Mouse (Mus musculus): ENCODE measurements around the gene 1700069L16Rik. TPM values are rescaled to one million over a fixed set of nuclear protein-coding genes. Genes with fewer than 3 reads are reported as not detected.

The 1700069L16Rik gene
- total RNA-seq, 1 experiment from 2014 or later = not detected

- ATAC-seq (ENCODE audit: extremely low read depth, insufficient number of reproducible peaks, low FRiP score, poor library complexity, severe bottlenecking) = peak; percentile 91
Observed at GRCm38 (mm10) chr5:113735345-113736112, 11.0 kb upstream of the 1700069L16Rik start, which contains the start of gene Ficd. Gene Ficd (plus strand): TSS chr5:113735803.

DNA sequence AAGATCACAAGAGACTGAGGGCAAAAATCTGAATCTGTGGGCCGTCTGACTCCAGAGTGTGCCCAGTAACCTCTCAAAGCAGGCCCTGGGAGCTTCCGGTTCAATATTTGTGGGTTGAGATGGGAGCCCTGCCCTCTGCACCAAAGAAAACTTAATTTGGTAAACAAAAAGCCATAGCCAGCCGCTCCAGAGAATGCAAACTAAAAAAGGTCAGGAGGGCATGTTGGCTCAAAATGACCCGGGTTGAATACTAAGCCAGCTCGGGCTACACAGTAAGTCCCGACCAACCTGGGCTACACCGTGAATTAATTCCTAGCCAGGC is 10.4 kb upstream of the 1700069L16Rik start:
- ATAC-seq (ENCODE audit: extremely low read depth, insufficient number of reproducible peaks, low FRiP score, poor library complexity, severe bottlenecking) = no peak

DNA sequence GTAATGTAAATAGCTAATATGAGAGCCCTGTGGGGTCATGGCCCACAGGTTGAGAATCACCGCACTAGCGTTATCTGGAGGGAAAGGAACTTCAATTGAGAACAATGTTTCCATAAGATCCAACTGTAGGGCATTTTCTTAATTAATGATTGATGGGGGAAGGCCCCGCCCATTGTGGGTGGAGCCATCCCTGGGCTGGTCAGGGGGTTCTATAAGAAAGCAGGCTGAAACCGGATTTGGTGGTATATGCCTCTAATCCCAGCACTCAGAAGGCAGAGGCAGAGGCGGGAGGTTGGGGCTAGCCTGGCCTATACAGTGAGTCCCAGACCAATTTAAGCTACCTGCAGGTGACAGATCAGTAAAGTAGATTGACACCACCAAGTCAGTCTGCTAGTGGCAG is 9.8 kb upstream of the 1700069L16Rik start:
- ATAC-seq (ENCODE audit: extremely low read depth, insufficient number of reproducible peaks, low FRiP score, poor library complexity, severe bottlenecking) = no peak

DNA sequence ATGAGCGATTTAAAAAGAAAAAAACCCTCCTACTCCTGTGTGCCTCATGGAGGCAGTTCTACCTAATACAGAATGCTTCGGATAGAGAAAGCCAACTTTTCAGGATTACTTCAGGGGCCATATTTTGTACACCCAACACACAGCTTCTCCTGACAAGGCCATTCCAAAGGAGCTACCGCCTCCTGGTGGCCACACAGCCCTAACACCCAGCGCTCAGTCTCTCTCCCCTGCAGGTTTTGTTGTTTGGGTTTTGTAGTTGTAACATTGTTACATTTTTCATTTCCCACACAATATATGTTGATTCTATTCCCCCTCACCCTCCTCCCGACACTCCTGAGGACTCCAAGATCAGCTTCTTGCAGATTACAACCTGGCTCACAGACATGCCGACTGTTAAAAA is 7.6 kb upstream of the 1700069L16Rik start:
- no peak for ATAC-seq (ENCODE audit: extremely low read depth, insufficient number of reproducible peaks, low FRiP score, poor library complexity, severe bottlenecking)

GRCm38 (mm10) chr5:113731174-113731573 is 6.6 kb upstream of the 1700069L16Rik start:
- ATAC-seq (ENCODE audit: extremely low read depth, insufficient number of reproducible peaks, low FRiP score, poor library complexity, severe bottlenecking) = no peak

DNA sequence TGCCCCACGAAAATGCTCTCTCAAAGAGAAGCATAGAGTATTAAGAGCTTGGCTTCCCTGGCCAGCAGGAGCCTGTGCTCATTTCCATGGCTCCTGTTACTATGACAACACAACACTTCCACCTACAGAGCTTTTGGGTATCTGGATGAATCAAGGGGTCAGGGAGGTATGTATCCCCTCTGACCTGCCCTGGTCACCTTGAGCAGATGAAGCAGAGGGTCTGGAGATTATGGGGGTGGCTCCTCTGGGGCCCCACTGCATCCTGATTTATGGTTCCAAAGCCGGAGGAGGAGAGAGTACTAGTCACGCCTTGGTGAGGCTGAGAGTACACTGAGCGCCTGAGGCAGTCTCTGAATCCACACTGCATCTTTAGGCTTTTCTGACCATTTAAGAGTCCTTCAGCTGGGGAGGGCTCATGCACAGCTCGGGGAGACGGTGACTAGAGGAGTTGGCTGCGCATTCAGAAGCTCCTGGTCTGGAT is 6.1 kb upstream of the 1700069L16Rik start:
- no peak for ATAC-seq (ENCODE audit: extremely low read depth, insufficient number of reproducible peaks, low FRiP score, poor library complexity, severe bottlenecking)

DNA sequence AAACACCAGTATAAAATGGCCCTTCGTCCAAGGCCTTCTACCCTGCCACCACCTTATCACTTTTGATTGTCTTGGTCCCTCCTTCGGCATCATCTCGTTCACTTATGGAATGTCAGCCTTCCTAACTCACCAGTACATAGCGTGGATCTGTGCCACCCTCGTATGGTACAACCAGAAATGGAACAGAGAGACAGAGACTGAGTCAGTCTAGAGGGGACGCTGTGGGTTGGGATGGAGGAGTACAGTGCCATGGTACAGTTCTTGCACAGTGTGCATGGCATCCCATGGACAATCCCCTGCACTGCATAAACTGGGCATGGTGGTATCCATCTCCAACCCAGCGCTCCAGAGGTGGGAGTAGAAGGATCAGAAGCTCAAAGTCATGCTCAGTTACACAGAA is 4.1 kb upstream of the 1700069L16Rik start:
- no peak for ATAC-seq (ENCODE audit: extremely low read depth, insufficient number of reproducible peaks, low FRiP score, poor library complexity, severe bottlenecking)

DNA sequence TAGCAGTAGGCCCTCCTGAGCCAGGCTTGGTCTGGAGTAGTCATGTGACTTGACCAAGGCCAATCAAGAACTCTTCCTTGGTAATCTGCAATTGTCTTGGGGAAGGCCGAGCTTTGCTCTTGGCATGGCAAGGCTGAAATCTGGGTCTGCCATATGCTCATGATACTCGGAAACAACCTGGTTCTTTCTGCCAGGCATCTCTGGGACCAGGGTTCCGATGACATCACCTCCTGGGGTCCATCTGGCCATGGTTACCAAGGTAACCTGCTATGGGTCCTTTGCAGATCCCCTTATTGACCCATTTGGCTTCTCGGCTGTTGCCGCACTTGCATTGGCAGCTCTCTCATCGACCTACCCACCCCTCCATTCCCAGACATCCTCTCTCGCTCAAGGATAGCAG is 3.4 kb upstream of the 1700069L16Rik start:
- ATAC-seq (ENCODE audit: extremely low read depth, insufficient number of reproducible peaks, low FRiP score, poor library complexity, severe bottlenecking) = no peak

- ATAC-seq (ENCODE audit: extremely low read depth, insufficient number of reproducible peaks, low FRiP score, poor library complexity, severe bottlenecking) = no peak
Observed at GRCm38 (mm10) chr5:113727238-113727637, 2.7 kb upstream of the 1700069L16Rik start.

DNA sequence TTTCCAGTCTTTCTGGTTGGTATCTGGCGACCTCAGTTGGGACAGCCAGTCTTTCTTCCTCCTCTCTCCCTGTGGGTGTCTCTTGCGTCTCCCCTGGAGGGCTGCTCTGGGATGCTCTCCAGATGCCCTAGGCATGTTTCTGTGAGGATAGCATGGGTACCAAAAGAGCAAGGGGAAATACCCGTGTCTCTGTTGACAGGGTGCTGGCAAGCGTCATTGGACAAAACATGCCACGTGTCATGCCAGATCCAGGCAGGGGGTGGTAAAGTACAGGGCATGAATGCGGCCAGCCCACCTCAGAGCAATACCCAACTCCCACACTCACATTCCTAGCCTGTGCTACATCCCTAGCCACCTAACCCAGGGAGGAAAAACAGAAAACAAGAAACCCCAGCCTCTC is 2.0 kb upstream of the 1700069L16Rik start:
- ATAC-seq (ENCODE audit: extremely low read depth, insufficient number of reproducible peaks, low FRiP score, poor library complexity, severe bottlenecking) = no peak

- no peak for ATAC-seq (ENCODE audit: extremely low read depth, insufficient number of reproducible peaks, low FRiP score, poor library complexity, severe bottlenecking)
Observed at GRCm38 (mm10) chr5:113725417-113725816, 845 bp upstream of the 1700069L16Rik start.

- no peak for ATAC-seq (ENCODE audit: extremely low read depth, insufficient number of reproducible peaks, low FRiP score, poor library complexity, severe bottlenecking)
Observed at GRCm38 (mm10) chr5:113723567-113724237, 870 bp downstream of the 1700069L16Rik start.

GRCm38 (mm10) chr5:113722224-113723013 is 2.2 kb downstream of the 1700069L16Rik start:
- ATAC-seq (ENCODE audit: extremely low read depth, insufficient number of reproducible peaks, low FRiP score, poor library complexity, severe bottlenecking) = no peak

DNA sequence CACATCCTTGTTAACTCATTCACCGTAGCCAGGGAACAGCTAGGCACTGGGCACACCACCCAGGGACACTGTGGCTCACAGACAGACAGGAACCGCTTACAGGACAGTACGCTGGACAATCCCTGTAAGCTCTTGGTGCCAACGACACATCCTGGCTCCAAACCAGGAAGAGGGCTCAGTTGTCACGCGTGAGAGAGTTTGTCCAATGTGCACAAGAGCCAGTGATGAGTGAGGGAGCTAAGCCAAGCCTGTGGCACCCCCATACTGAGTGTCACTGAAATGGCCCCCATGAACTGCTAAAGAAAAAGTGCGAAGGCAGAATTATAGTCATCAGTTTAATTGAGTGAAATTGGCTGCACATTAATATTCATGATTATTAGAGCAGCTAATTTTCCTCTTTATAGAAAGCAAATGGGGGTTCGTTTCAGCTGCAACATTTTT is 5.3 kb downstream of the 1700069L16Rik start:
- ATAC-seq (ENCODE audit: extremely low read depth, insufficient number of reproducible peaks, low FRiP score, poor library complexity, severe bottlenecking) = no peak

DNA sequence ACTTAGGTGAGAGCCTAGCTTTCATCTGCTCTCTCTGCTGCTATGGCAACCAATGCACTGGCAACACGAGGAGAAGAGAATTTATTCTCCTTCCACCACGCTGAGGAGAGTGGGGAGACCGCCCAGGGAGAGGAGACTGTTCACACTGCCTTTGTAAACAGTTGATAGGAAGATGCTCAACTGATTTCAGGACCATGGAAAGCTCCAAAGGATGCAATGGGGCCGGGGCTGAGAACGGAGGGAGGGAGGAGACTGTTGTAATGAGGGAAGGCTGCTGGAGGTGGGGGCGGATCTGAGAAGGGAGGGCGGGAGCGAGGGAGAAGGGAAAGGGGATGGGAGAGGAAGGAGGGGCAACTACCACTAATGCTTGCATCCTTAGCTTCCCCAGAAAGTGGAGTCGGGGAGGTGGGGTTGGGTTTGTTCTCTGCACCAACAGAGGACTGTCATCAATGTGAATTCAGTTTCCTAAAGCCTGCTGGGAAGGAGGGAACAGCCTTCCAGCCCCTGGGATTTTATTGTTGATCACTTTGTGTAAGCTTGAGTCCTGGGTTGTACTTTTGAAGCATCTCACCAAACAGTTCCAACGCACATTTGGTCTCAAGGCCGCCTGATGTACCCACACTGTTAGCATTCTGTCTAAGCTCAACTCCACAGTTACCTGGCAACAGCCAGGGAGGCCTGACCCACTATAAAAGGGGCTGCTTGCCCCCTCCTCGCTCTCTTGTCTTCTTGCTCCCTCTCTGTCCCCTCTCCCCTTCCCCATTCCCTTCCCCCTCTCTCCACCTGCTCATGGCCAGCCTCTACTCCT is 7.8 kb downstream of the 1700069L16Rik start:
- ATAC-seq (ENCODE audit: extremely low read depth, insufficient number of reproducible peaks, low FRiP score, poor library complexity, severe bottlenecking) = no peak

DNA sequence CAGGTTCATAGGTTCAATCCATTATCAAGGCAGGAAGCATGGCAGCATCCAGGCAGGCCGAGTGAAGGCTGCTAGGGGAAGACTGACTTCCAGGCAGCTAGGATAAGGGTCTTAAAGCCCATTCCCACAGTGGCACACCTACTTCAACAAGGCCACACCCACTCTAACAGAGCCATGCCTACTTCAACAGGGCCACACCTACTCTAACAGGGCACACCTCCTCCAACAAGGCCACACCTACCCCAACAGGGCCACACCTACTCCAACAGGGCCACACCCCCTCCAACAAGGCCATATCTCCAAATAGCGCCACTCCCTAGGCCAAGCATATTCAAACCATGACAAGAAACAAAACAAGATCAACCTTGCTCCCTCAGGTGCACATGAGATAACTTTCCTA is 11.7 kb downstream of the 1700069L16Rik start:
- no peak for ATAC-seq (ENCODE audit: extremely low read depth, insufficient number of reproducible peaks, low FRiP score, poor library complexity, severe bottlenecking)

DNA sequence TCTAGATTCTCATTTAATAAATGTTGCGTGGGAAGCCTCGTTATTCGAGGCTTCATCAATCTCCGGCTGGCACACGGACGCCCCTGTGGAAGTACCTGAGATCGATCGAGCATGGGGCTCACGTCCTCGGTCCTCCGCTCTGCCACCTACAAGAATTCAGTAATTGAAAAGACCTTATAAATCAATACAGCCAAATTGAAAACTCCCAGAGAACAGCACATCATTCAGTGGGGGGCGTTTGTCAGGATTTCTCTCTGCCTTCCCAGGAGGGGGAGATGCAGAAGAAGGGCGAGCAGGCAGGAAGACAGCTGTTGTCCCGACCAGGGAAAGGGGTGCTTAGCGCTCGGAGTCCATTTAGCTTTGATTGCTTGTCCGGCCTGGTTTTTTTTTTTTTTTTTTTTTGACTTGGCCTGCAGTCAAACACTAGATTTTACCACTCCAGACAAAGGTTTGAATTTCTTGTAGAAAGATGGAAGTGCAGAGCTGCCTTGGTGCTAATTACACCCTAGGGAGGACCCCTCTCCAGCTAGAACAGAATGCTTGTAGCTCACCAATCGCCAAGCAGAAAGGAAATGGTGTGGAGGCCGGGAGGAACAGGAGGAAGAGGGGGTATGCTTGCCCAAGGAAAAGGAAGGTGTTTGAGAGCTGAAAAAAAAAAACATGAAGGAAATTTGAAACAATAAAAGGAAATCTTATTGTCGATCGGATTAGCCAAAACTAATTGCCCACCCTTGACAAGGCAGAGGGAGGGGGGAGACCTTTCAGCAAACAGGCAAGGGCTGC is 20.6 kb downstream of the 1700069L16Rik start:
- no peak for ATAC-seq (ENCODE audit: extremely low read depth, insufficient number of reproducible peaks, low FRiP score, poor library complexity, severe bottlenecking)

- no peak for ATAC-seq (ENCODE audit: extremely low read depth, insufficient number of reproducible peaks, low FRiP score, poor library complexity, severe bottlenecking)
Observed at GRCm38 (mm10) chr5:113700388-113701023, 24.1 kb downstream of the 1700069L16Rik start.
